Mouse (Mus musculus): ENCODE results near the gene Uox.

Gene Uox

GRCm38 (mm10) chr3:146620555-146621249 is 50.5 kb downstream of the Uox start:
- DNase-seq (ENCODE audit: extremely low read depth, low read depth, low spot score): no peak

GRCm38 (mm10) chr3:146621966-146622365 is 51.7 kb downstream of the Uox start:
- DNase-seq (ENCODE audit: extremely low read depth, low read depth, low spot score): no peak

GRCm38 (mm10) chr3:146625766-146626165 is 55.5 kb downstream of the Uox start:
- no peak for DNase-seq (ENCODE audit: extremely low read depth, low read depth, low spot score)

GRCm38 (mm10) chr3:146628227-146628982 is 58.2 kb downstream of the Uox start:
- DNase-seq (ENCODE audit: extremely low read depth, low read depth, low spot score): no peak

GRCm38 (mm10) chr3:146632506-146632905 is 62.3 kb downstream of the Uox start:
- DNase-seq (ENCODE audit: extremely low read depth, low read depth, low spot score): no peak

GRCm38 (mm10) chr3:146641818-146642427 is 71.7 kb downstream of the Uox start:
- no peak for DNase-seq (ENCODE audit: extremely low read depth, low read depth, low spot score)

GRCm38 (mm10) chr3:146649311-146649894 is 79.2 kb downstream of the Uox start:
- no peak for DNase-seq (ENCODE audit: extremely low read depth, low read depth, low spot score)

- no peak for DNase-seq (ENCODE audit: extremely low read depth, low read depth, low spot score)
Observed at GRCm38 (mm10) chr3:146650716-146651115, 80.5 kb downstream of the Uox start.

- DNase-seq (ENCODE audit: extremely low read depth, low read depth, low spot score): no peak
Observed at GRCm38 (mm10) chr3:146651217-146651616, 81.0 kb downstream of the Uox start, which contains the start of gene 4930503B20Rik. Gene 4930503B20Rik (minus strand): TSS chr3:146651317.

- no peak for DNase-seq (ENCODE audit: extremely low read depth, low read depth, low spot score)
Observed at GRCm38 (mm10) chr3:146652431-146652830, 82.2 kb downstream of the Uox start.

GRCm38 (mm10) chr3:146653692-146654091 is 83.5 kb downstream of the Uox start:
- no peak for DNase-seq (ENCODE audit: extremely low read depth, low read depth, low spot score)

- no peak for DNase-seq (ENCODE audit: extremely low read depth, low read depth, low spot score)
Observed at GRCm38 (mm10) chr3:146655111-146655577, 84.9 kb downstream of the Uox start.

GRCm38 (mm10) chr3:146657433-146657832 is 87.2 kb downstream of the Uox start:
- DNase-seq (ENCODE audit: extremely low read depth, low read depth, low spot score): no peak

- DNase-seq (ENCODE audit: extremely low read depth, low read depth, low spot score): no peak
Observed at GRCm38 (mm10) chr3:146658061-146658639, 87.9 kb downstream of the Uox start.

GRCm38 (mm10) chr3:146659321-146659720 is 89.1 kb downstream of the Uox start:
- no peak for DNase-seq (ENCODE audit: extremely low read depth, low read depth, low spot score)

GRCm38 (mm10) chr3:146661001-146661400 is 90.8 kb downstream of the Uox start:
- no peak for DNase-seq (ENCODE audit: extremely low read depth, low read depth, low spot score)

- DNase-seq (ENCODE audit: extremely low read depth, low read depth, low spot score): no peak
Observed at GRCm38 (mm10) chr3:146661907-146662306, 91.7 kb downstream of the Uox start.

GRCm38 (mm10) chr3:146671121-146671520 is 100.9 kb downstream of the Uox start:
- no peak for DNase-seq (ENCODE audit: extremely low read depth, low read depth, low spot score)

- DNase-seq (ENCODE audit: extremely low read depth, low read depth, low spot score): no peak
Observed at GRCm38 (mm10) chr3:146675101-146675500, 104.9 kb downstream of the Uox start.

GRCm38 (mm10) chr3:146676193-146676592 is 106.0 kb downstream of the Uox start:
- no peak for DNase-seq (ENCODE audit: extremely low read depth, low read depth, low spot score)

GRCm38 (mm10) chr3:146679646-146680045 is 109.4 kb downstream of the Uox start:
- no peak for DNase-seq (ENCODE audit: extremely low read depth, low read depth, low spot score)
